Mouse (Mus musculus) T-helper 2 cell (primary cell): ENCODE data around the gene Tmem131.
"Not testable (repeated sequence)": the region's sequence is repeated elsewhere in the genome, so short reads cannot be mapped to it uniquely, and the experiment has no call there.

Experiments
- in situ Hi-C: fragments of 300-600 bp; cut with MboI, MseI; formaldehyde crosslinking; loops from one replicate; pipeline ENCODE4 v1.15.1; 2025; ENCODE audit warnings: high pct_unique_total_duplicates

Tmem131 gene

DNA sequence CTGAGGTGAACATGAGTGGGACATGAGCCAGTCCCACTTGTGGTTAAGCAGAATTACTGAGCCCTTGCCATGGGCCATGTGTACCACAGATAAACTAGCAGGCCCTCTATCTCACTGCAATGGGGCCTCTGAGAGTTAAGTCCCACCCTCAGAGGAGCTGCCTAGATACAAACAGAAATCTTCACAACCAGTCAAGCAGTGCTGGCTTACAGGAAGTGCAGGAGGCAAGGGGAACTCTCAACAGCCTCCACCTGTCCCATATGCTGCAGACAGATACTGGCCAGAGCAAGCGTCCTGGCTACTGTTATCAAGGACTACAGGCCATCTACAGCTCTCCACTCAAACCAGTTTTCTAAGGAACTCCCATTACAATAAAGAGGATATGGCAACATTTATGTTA is 23.7 kb downstream of the Tmem131 start:
- in situ Hi-C loops, result no loop called here

GRCm38 (mm10) chr1:36917423-36917822 is 26.0 kb downstream of the Tmem131 start:
- in situ Hi-C loops, result no loop called here

DNA sequence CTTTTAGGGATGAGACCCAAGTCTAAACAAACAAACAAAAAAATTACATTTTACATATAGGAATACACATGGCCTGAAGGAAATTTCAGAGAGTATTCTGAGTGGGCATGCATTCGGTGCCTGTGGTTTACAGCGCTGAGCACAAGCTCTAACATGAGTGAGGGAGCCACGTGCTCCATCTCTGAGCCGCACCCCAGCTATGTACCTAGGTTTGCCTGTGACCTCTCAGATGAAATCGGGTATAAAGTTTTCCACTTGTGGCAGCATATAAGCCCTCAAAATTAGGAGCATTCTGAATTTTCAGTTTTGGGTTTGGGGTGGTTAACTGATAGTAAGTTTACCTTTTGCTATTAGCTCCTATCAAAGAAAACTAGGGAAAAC is 28.3 kb downstream of the Tmem131 start:
- in situ Hi-C loops, result no loop called here

DNA sequence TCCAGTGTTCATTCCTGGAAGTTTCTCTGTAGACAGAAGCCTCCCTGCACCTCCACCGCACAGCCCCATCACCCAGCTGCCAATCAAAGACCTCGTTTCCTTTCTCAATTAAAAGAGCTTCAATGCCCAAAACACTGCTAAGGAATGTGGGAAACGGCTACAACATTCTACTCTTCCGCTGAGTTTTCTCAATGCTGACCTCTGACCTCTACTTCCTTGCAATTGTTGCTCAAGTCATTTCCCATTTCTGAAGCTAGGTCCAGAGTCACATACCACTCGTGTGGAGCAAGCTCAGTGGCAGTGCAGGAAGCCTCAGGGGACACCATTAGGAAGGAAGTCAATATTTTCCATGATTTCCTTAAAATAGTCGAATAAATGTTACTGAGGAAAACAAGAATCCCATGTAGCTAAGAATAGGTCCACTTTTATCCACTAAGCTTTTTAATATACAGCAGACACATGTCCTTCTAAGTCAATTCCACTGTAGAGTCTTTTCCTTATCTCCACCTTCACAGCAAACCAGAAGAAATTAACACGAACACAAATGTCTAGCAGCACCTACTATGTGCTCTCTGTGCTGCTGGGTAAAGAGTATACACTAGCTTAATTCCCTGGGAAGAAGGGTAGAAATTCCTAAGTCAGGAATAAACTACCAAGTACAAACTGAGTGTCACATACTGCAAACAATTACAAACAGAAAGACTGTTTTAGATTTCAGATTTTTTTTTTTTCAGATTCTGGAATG is 28.8 kb downstream of the Tmem131 start:
- in situ Hi-C loops, result no loop called here

DNA sequence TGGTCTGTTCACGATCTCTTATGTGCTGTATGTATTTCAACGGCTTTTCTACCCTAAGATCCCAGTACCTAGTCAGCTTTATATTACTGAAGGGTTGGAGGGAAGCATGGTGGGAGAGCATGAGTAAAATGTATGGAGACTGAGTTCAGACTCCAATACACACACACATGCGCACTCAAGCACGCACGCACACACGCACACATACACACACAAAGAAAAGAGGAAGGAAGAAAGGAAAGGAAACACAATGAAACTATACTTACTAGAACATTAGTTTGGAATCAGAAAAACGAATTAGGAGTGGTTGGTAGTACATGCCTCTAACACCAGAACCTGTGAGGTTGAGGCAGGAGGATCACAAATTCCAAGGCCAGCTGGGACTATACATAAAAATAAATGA is 29.7 kb downstream of the Tmem131 start:
- in situ Hi-C loops, result no loop called here

DNA sequence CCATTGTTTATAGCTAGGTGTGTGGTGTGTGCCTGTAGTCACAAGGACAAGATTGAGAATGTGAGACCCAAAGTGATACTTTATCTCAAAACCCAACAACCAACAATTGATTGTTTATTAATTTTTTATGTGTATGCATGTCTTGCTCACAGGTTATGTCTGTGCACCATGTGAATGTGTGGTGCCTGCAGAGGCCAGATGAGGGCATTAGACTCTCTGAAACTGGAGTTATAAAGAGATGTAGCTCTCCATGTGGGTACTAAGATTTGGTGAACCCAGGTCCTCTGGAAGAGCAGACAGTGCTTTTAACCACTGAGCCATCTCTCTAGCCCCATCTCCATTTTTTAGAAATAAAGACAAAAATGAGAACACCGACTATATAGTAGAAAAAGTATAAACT is 31.2 kb downstream of the Tmem131 start:
- in situ Hi-C loops, result no loop called here

DNA sequence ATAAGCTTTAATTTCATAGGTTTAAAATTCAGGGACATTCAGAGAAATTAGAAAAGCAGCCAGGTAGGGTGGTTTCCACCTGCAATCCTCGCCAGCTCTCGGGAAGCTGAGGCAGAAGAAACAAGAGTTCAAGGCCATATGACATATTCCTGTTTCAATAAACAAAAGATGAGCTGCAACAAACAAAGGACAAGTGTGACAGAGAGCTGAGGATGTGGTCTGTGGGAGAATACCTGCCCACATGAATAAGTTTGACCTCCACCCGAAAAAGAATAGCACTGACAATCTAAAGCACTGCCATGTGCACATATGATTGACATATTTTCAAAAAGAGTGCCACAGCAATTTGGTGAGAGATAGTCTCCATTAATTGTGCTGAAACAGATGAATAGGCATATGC is 31.9 kb downstream of the Tmem131 start:
- in situ Hi-C loops, result no loop called here

- in situ Hi-C loops, result no loop called here
These were observed 33.1 kb downstream of the Tmem131 start for GRCm38 (mm10) chr1:36910397-36910796.

- in situ Hi-C loops, result loop anchor here (10.0 kb wide), 1 partner anchor 335 kb away; no protein-coding TSS in a partner anchor
These were observed 33.5 kb downstream of the Tmem131 start for GRCm38 (mm10) chr1:36909965-36910364.

DNA sequence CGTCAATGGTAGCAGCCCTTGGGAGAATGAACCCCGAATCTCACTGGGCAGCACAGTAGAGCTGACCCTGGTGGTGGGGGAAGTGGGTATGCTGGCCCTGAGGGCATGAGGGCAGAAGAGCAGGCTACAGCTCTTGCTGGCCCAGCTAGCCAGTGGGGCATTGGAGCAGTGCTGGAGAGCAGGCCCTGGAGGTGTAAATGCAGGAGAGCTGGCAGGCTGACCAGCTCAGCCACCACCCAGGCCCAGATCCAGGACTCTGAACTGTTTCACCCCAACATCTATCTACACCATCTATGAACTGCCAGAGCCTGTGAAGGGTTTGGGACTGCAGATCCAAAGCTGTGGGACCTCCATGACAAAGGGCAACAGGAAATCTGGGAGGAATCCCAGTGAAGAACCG is 38.2 kb downstream of the Tmem131 start:
- in situ Hi-C loops, result loop anchor here (10.0 kb wide), 1 partner anchor 340 kb away; no protein-coding TSS in a partner anchor

GRCm38 (mm10) chr1:36904489-36904888 is 39.0 kb downstream of the Tmem131 start:
- in situ Hi-C loops, result loop anchor here (10.0 kb wide), 1 partner anchor 340 kb away; no protein-coding TSS in a partner anchor

DNA sequence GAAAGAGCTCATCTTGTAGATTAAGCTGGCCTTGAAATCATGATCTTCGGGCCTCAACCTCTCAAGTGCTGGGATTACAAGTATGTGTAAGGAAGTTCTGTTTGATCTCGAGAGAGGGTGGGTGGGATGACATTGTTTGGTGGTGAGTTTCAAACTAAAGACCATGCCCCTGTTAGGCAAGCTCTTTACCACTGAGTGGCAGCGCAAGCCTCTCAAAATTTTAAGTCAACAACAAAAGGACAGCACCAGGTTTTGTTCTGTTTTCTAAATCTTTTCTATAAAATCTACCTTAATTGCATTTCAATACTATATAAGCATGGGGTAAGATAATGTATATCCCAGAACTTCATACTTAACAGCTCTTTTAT is 39.4 kb downstream of the Tmem131 start:
- in situ Hi-C loops, result loop anchor here (10.0 kb wide), 1 partner anchor 341 kb away; no protein-coding TSS in a partner anchor

- in situ Hi-C loops, result loop anchor here (10.0 kb wide), 1 partner anchor 341 kb away; no protein-coding TSS in a partner anchor
These were observed 39.9 kb downstream of the Tmem131 start for GRCm38 (mm10) chr1:36903376-36904083.

GRCm38 (mm10) chr1:36902533-36903315 is 40.7 kb downstream of the Tmem131 start:
- in situ Hi-C loops, result loop anchor here (10.0 kb wide), 1 partner anchor 342 kb away; no protein-coding TSS in a partner anchor

- in situ Hi-C loops, result loop anchor here (10.0 kb wide), 1 partner anchor 345 kb away; no protein-coding TSS in a partner anchor
These were observed 43.8 kb downstream of the Tmem131 start for GRCm38 (mm10) chr1:36899622-36900021.

DNA sequence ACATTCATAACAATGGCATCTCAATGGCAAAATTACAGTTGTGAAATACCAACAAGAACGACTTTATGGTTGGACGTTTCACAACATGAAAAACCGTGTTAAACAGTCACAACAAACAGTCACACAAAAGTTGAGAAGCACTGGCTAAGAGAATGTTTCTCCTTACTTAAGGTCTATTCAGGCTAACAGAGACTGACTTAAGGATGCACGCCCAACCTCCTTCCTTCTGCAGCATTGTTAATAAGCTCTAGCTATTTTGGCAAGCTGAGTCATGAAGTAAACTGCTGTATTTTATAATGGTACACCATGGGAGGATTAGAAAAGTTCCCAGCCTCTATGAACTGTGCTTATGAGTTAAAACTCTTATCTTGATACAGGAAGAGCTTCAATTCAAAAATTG is 47.0 kb downstream of the Tmem131 start:
- in situ Hi-C loops, result no loop called here

GRCm38 (mm10) chr1:36895452-36895851 is 48.0 kb downstream of the Tmem131 start:
- in situ Hi-C loops, result no loop called here

- in situ Hi-C loops, result no loop called here
These were observed 49.3 kb downstream of the Tmem131 start for GRCm38 (mm10) chr1:36894136-36894535.

DNA sequence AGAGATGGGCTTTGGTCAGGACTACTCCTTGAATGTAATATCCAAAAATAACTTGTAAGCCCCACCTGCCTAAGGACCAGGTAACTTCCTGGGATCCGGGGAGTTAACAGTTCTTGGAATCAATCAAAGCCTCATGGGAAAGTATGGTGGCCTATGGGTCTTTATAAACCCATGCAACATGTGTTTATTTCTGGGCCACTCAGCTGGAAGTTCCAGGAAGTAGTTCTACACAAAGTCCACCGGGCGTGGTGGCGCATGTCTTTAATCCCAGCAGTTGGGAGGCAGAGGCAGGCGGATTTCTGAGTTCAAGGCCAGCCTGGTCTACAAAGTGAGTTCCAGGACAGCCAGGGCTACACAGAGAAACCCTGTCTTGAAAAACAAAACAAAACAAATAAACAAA is 49.7 kb downstream of the Tmem131 start:
- in situ Hi-C loops, result not testable (repeated sequence)

DNA sequence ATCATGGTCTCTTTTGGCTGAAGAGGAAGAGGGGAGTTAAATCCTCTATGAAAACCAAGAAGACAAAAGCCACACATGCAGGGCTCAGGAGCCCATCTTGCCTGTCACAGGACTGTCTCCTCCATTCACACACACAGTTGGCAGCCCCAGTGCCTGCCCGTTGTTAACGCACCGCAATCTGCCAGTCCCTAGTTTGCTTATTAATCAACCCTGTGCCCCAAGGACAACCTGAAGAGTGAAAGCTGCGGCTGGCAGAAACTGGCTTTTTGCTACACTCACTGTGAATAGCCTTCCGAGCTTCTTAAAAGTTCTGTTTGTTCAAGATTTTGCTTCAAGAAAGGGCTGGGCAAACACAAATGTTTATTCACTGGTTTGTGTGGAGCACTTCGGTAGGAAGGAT is 50.3 kb downstream of the Tmem131 start:
- in situ Hi-C loops, result no loop called here

- in situ Hi-C loops, result no loop called here
These were observed 51.0 kb downstream of the Tmem131 start for GRCm38 (mm10) chr1:36892461-36892860.

GRCm38 (mm10) chr1:36889016-36889415 is 54.5 kb downstream of the Tmem131 start:
- in situ Hi-C loops, result no loop called here
